Mouse (Mus musculus) heart, embryonic 12.5 days (tissue): ENCODE measurements at regions not wholly inside any gene's neighbourhood (a gene's known extent, or its start where the extent isn't known, plus 50 kb on each side); places are given as distances from the start of the nearest gene placed in this dataset.

Experiments used
- ATAC-seq: fragments of 200-750 bp; cut with Nextera tagmentation; 2 replicates; pipeline ENCODE4 v1.8.0; 2017; ENCODE audit warnings: moderate TSS enrichment, moderate library complexity; ENCODE audit not compliant: insufficient number of reproducible peaks, low FRiP score
- H3K27ac ChIP-seq: fragments of 300-500 bp; sonication (generic); 2 replicates; pipeline ENCODE4 v1.5.1; 2016; ENCODE audit warnings: mild to moderate bottlenecking, moderate library complexity; ENCODE audit not compliant: poor library complexity, severe bottlenecking
- H3K27me3 ChIP-seq: fragments of 300-500 bp; sonication (generic); replicated peaks from 2 replicates; pipeline ENCODE4 v1.6.1; 2016; ENCODE audit warnings: mild to moderate bottlenecking, moderate library complexity
- H3K36me3 ChIP-seq: fragments of 300-500 bp; sonication (generic); 2 replicates; pipeline ENCODE4 v1.6.1; 2016; ENCODE audit warnings: mild to moderate bottlenecking, moderate library complexity
- H3K4me1 ChIP-seq: fragments of 300-500 bp; sonication (generic); replicated peaks from 2 replicates; pipeline ENCODE4 v1.6.1; 2016; ENCODE audit warnings: mild to moderate bottlenecking
- H3K4me2 ChIP-seq: fragments of 300-500 bp; sonication (generic); 2 replicates; pipeline ENCODE4 v1.6.1; 2016; ENCODE audit warnings: mild to moderate bottlenecking, moderate library complexity
- H3K4me3 ChIP-seq: fragments of 300-500 bp; sonication (generic); 2 replicates; pipeline ENCODE4 v1.5.1; 2016; ENCODE audit warnings: mild to moderate bottlenecking
- H3K9ac ChIP-seq: fragments of 300-500 bp; sonication (generic); 2 replicates; pipeline ENCODE4 v1.6.1; 2016; ENCODE audit warnings: mild to moderate bottlenecking, moderate library complexity
- H3K9me3 ChIP-seq: fragments of 300-500 bp; sonication (generic); replicated peaks from 2 replicates; pipeline ENCODE4 v1.6.1; 2016; ENCODE audit warnings: mild to moderate bottlenecking, moderate library complexity
- WGBS: fragments of 180-500 bp; shearing (Covaris S2); methylation state at CpG from one replicate; pipeline ENCODE4 v1.1.7; 2016; 5-methylcytosine and 5-hydroxymethylcytosine counted together

- no peak overlapping the region for H3K27ac ChIP-seq
- H3K9me3 ChIP-seq, result no peaks in the 10 kb centered on the region
- 73% methylated on average over 2 of the region's 2 CpGs for WGBS
- no peak overlapping the region for H3K4me2 ChIP-seq
- no peaks in the 10 kb centered on the region for H3K36me3 ChIP-seq
- H3K4me1 ChIP-seq, result no peaks in the 10 kb centered on the region
- no peak for ATAC-seq
- no peak overlapping the region for H3K9ac ChIP-seq
- H3K27me3 ChIP-seq, result no peaks in the 10 kb centered on the region
- H3K4me3 ChIP-seq, result no peak overlapping the region
Measured at GRCm38 (mm10) chr9:80961818-80962217, 496.5 kb upstream of the Impg1 start.

- Histone ChIP-seq H3K4me3 (no peak overlapping the region), H3K9me3 (no peaks in the 10 kb centered on the region), H3K4me1 (0 out of 2 replicates have a peak, but pooled peaks cover 3% of the 10 kb centered on the region), H3K36me3 (no peaks in the 10 kb centered on the region), H3K4me2 (no peak overlapping the region), H3K9ac (no peak overlapping the region), H3K27ac (no peak overlapping the region), H3K27me3 (no peaks in the 10 kb centered on the region)
- WGBS, result 62% methylated on average over 2 of the region's 2 CpGs
- no peak for ATAC-seq
Measured at GRCm38 (mm10) chr9:80942991-80943390, 477.7 kb upstream of the Impg1 start.

GRCm38 (mm10) chr9:80941424-80941823 lies 476.1 kb upstream of the Impg1 start:
- ATAC-seq, result no peak
- WGBS, result 74% methylated on average over 2 of the region's 2 CpGs
- H3K9me3 ChIP-seq, result no peaks in the 10 kb centered on the region
- 0 out of 2 replicates have a peak, but pooled peaks cover 3% of the 10 kb centered on the region for H3K4me1 ChIP-seq
- H3K4me3 ChIP-seq, result no peak overlapping the region
- H3K4me2 ChIP-seq, result no peak overlapping the region
- H3K9ac ChIP-seq, result no peak overlapping the region
- H3K36me3 ChIP-seq, result no peaks in the 10 kb centered on the region
- H3K27me3 ChIP-seq, result no peaks in the 10 kb centered on the region
- no peak overlapping the region for H3K27ac ChIP-seq

GRCm38 (mm10) chr9:80938238-80938637 lies 473.0 kb upstream of the Impg1 start:
- no peaks in the 10 kb centered on the region for H3K36me3 ChIP-seq
- H3K4me3 ChIP-seq, result no peak overlapping the region
- no peaks in the 10 kb centered on the region for H3K27me3 ChIP-seq
- H3K4me1 ChIP-seq, result 0 out of 2 replicates have a peak, but pooled peaks cover 3% of the 10 kb centered on the region
- no peak overlapping the region for H3K27ac ChIP-seq
- ATAC-seq, result no peak
- H3K9me3 ChIP-seq, result no peaks in the 10 kb centered on the region
- H3K4me2 ChIP-seq, result no peak overlapping the region
- no peak overlapping the region for H3K9ac ChIP-seq

- no peak for ATAC-seq
- Histone ChIP-seq H3K4me2 (no peak overlapping the region), H3K4me3 (no peak overlapping the region), H3K9ac (no peak overlapping the region), H3K4me1 (no peaks in the 10 kb centered on the region), H3K9me3 (no peaks in the 10 kb centered on the region), H3K36me3 (no peaks in the 10 kb centered on the region), H3K27ac (no peak overlapping the region), H3K27me3 (no peaks in the 10 kb centered on the region)
- 62% methylated on average over 2 of the region's 2 CpGs for WGBS
Measured at GRCm38 (mm10) chr9:80930628-80931027, 465.3 kb upstream of the Impg1 start.

- ATAC-seq, result no peak
- WGBS, result 90% methylated on average over 1 of the region's 1 CpGs
- Histone ChIP-seq H3K9me3 (no peaks in the 10 kb centered on the region), H3K36me3 (no peaks in the 10 kb centered on the region), H3K27me3 (no peaks in the 10 kb centered on the region), H3K27ac (no peak overlapping the region), H3K9ac (no peak overlapping the region), H3K4me3 (no peak overlapping the region), H3K4me2 (no peak overlapping the region), H3K4me1 (no peaks in the 10 kb centered on the region)
Measured at GRCm38 (mm10) chr9:80920304-80920703, 455.0 kb upstream of the Impg1 start.

GRCm38 (mm10) chr9:80913867-80914266 lies 448.6 kb upstream of the Impg1 start:
- Histone ChIP-seq H3K27ac (no peak overlapping the region), H3K27me3 (no peaks in the 10 kb centered on the region), H3K4me1 (no peaks in the 10 kb centered on the region), H3K36me3 (no peaks in the 10 kb centered on the region), H3K9me3 (no peaks in the 10 kb centered on the region), H3K4me2 (no peak overlapping the region), H3K4me3 (no peak overlapping the region), H3K9ac (no peak overlapping the region)
- ATAC-seq, result no peak
- 89% methylated on average over 2 of the region's 2 CpGs for WGBS

GRCm38 (mm10) chr9:80912177-80912576 lies 446.9 kb upstream of the Impg1 start:
- H3K9me3 ChIP-seq, result no peaks in the 10 kb centered on the region
- no peaks in the 10 kb centered on the region for H3K27me3 ChIP-seq
- no peak overlapping the region for H3K4me2 ChIP-seq
- H3K4me1 ChIP-seq, result no peaks in the 10 kb centered on the region
- no peak overlapping the region for H3K27ac ChIP-seq
- no peaks in the 10 kb centered on the region for H3K36me3 ChIP-seq
- no peak overlapping the region for H3K4me3 ChIP-seq
- H3K9ac ChIP-seq, result no peak overlapping the region
- ATAC-seq, result no peak

- no peak for ATAC-seq
- 84% methylated on average over 4 of the region's 4 CpGs for WGBS
Measured at GRCm38 (mm10) chr9:80866807-80867206, 401.5 kb upstream of the Impg1 start.

GRCm38 (mm10) chr9:80858998-80859397 lies 393.7 kb upstream of the Impg1 start:
- 64% methylated on average over 2 of the region's 2 CpGs for WGBS

More at GRCm38 (mm10) chr9:80866807-80867206, 401.5 kb upstream of the Impg1 start:
- Histone ChIP-seq H3K36me3 (no peaks in the 10 kb centered on the region), H3K27ac (no peak overlapping the region), H3K4me3 (no peak overlapping the region), H3K27me3 (no peaks in the 10 kb centered on the region), H3K9me3 (no peaks in the 10 kb centered on the region), H3K9ac (no peak overlapping the region), H3K4me1 (no peaks in the 10 kb centered on the region; the same call in 1 of the 2 replicates), H3K4me2 (no peak overlapping the region)

GRCm38 (mm10) chr9:80848190-80848589 lies 382.9 kb upstream of the Impg1 start:
- Histone ChIP-seq H3K4me1 (no peaks in the 10 kb centered on the region), H3K27ac (no peak overlapping the region), H3K9ac (no peak overlapping the region), H3K4me3 (no peak overlapping the region), H3K9me3 (no peaks in the 10 kb centered on the region), H3K27me3 (no peaks in the 10 kb centered on the region), H3K36me3 (no peaks in the 10 kb centered on the region), H3K4me2 (no peak overlapping the region)
- no peak for ATAC-seq
- 47% methylated on average over 3 of the region's 3 CpGs for WGBS

More at GRCm38 (mm10) chr9:80858998-80859397, 393.7 kb upstream of the Impg1 start:
- Histone ChIP-seq H3K36me3 (no peaks in the 10 kb centered on the region), H3K4me3 (no peak overlapping the region), H3K27me3 (no peaks in the 10 kb centered on the region), H3K9ac (no peak overlapping the region), H3K9me3 (no peaks in the 10 kb centered on the region), H3K4me1 (no peaks in the 10 kb centered on the region), H3K27ac (no peak overlapping the region), H3K4me2 (no peak overlapping the region)
- no peak for ATAC-seq

- no peaks in the 10 kb centered on the region for H3K4me1 ChIP-seq
- no peaks in the 10 kb centered on the region for H3K27me3 ChIP-seq
- H3K36me3 ChIP-seq, result no peaks in the 10 kb centered on the region
- H3K27ac ChIP-seq, result no peak overlapping the region
- 78% methylated on average over 2 of the region's 2 CpGs for WGBS
- H3K9me3 ChIP-seq, result no peaks in the 10 kb centered on the region
- H3K9ac ChIP-seq, result no peak overlapping the region
- no peak for ATAC-seq
- H3K4me2 ChIP-seq, result no peak overlapping the region
- no peak overlapping the region for H3K4me3 ChIP-seq
Measured at GRCm38 (mm10) chr9:80832808-80833207, 367.5 kb upstream of the Impg1 start.
